Mouse (Mus musculus) spleen, adult 2 months (tissue): ENCODE measurements around the gene Acbd6. TPM values are rescaled to one million over a fixed set of nuclear protein-coding genes. Genes with fewer than 3 reads are reported as not detected.

Experiments used
- DNase-seq, 2 experiments: peaks; one replicate each; pipeline versions ENCODE4 v3.0.0 to v3.0.0-alpha.2; 2012 to 2021; ENCODE audit warnings: low spot score in 2 of 2, low read depth in 1 of 2
- H3K27ac ChIP-seq: fragments of 200-500 bp; 2 replicates; pipeline ENCODE4 v1.5.1; 2012; ENCODE audit warnings: low read length, inconsistent platforms; ENCODE audit not compliant: insufficient read depth
- H3K27me3 ChIP-seq: fragments of 200-500 bp; 2 replicates; pipeline ENCODE4 v1.6.1; 2012; ENCODE audit warnings: mild to moderate bottlenecking, moderate library complexity, low read length, inconsistent platforms; ENCODE audit not compliant: control insufficient read depth, insufficient read depth
- H3K36me3 ChIP-seq: fragments of 200-500 bp; 2 replicates; pipeline ENCODE4 v1.6.1; 2012; ENCODE audit warnings: mild to moderate bottlenecking, low read length, inconsistent platforms; ENCODE audit not compliant: control insufficient read depth, insufficient read depth
- H3K4me1 ChIP-seq: fragments of 200-500 bp; 2 replicates; pipeline ENCODE4 v1.6.1; 2011; ENCODE audit warnings: inconsistent platforms; ENCODE audit not compliant: control insufficient read depth, insufficient read depth, insufficient read length
- H3K4me3 ChIP-seq: fragments of 200-500 bp; 2 replicates; pipeline ENCODE4 v1.5.1; 2011; ENCODE audit warnings: mild to moderate bottlenecking, inconsistent platforms; ENCODE audit not compliant: insufficient read depth, insufficient read length; ENCODE audit errors: extremely low read depth
- CTCF ChIP-seq: fragments of 200-500 bp; IDR thresholded peaks from 2 replicates; pipeline ENCODE4 v1.5.1; 2011; ENCODE audit warnings: mild to moderate bottlenecking, inconsistent platforms; ENCODE audit not compliant: insufficient read depth, insufficient read length, insufficient replicate concordance; ENCODE audit errors: extremely low read depth
- POLR2A ChIP-seq: fragments of 200-500 bp; IDR thresholded peaks from 2 replicates; pipeline ENCODE4 v1.6.1; 2011; ENCODE audit warnings: low read depth, low read length, inconsistent platforms
- WGBS: fragments of 180-500 bp; shearing (Covaris S2); methylation state at CpG from one replicate; pipeline ENCODE4 v1.1.7; 2018; 5-methylcytosine and 5-hydroxymethylcytosine counted together
- polyA plus RNA-seq: library from polyadenylated mRNA; depleted of rRNA; stranded (reverse); fragments of >200 nt; gene quantifications from 2 replicates; pipeline ENCODE4 v1.2.3, GENCODE M21; 2012

The Acbd6 gene
- polyA plus RNA-seq, 1 experiment, result 61.7 TPM

- Histone ChIP-seq H3K36me3 (no peaks in the 10 kb centered on the region), H3K4me1 (no peaks in the 10 kb centered on the region), H3K4me3 (no peak overlapping the region), H3K27me3 (no peaks in the 10 kb centered on the region), H3K27ac (no peak overlapping the region)
- DNase-seq, result no peak
- WGBS, result 75% methylated on average over 5 of the region's 5 CpGs
- TF ChIP-seq CTCF (no peak), POLR2A (no peak)
Measured at GRCm38 (mm10) chr1:155526176-155526575, 31.7 kb upstream of the Acbd6 start.

GRCm38 (mm10) chr1:155527027-155527786 lies 30.7 kb upstream of the Acbd6 start:
- H3K27me3 ChIP-seq, result no peaks in the 10 kb centered on the region
- no peak overlapping the region for H3K4me3 ChIP-seq
- H3K4me1 ChIP-seq, result no peaks in the 10 kb centered on the region
- TF ChIP-seq POLR2A (no peak), CTCF (no peak)
- no peak for DNase-seq
- 86% methylated on average over 12 of the region's 12 CpGs for WGBS
- no peak overlapping the region for H3K27ac ChIP-seq
- no peaks in the 10 kb centered on the region for H3K36me3 ChIP-seq

- Histone ChIP-seq H3K27me3 (no peaks in the 10 kb centered on the region), H3K27ac (no peak overlapping the region), H3K4me1 (no peaks in the 10 kb centered on the region), H3K36me3 (no peaks in the 10 kb centered on the region), H3K4me3 (no peak overlapping the region)
- 84% methylated on average over 8 of the region's 8 CpGs for WGBS
- no peak for DNase-seq
- no peak for TF ChIP-seq POLR2A
- TF ChIP-seq CTCF, result no peak
Measured at GRCm38 (mm10) chr1:155527787-155528158, 30.1 kb upstream of the Acbd6 start.

- Histone ChIP-seq H3K36me3 (no peaks in the 10 kb centered on the region), H3K4me3 (no peak overlapping the region), H3K27ac (no peak overlapping the region), H3K27me3 (no peaks in the 10 kb centered on the region), H3K4me1 (no peaks in the 10 kb centered on the region)
- 74% methylated on average over 11 of the region's 11 CpGs for WGBS
- TF ChIP-seq CTCF (no peak), POLR2A (no peak)
- DNase-seq, result no peak
Measured at GRCm38 (mm10) chr1:155528405-155529119, 29.4 kb upstream of the Acbd6 start.

- H3K4me1 ChIP-seq, result no peaks in the 10 kb centered on the region
- no peak overlapping the region for H3K4me3 ChIP-seq
- no peaks in the 10 kb centered on the region for H3K27me3 ChIP-seq
- DNase-seq, result no peak
- H3K27ac ChIP-seq, result no peak overlapping the region
- no peaks in the 10 kb centered on the region for H3K36me3 ChIP-seq
- TF ChIP-seq CTCF, result no peak
- no peak for TF ChIP-seq POLR2A
- 92% methylated on average over 19 of the region's 19 CpGs for WGBS
Measured at GRCm38 (mm10) chr1:155529120-155529963, 28.6 kb upstream of the Acbd6 start.

- Histone ChIP-seq H3K27ac (no peak overlapping the region), H3K27me3 (no peaks in the 10 kb centered on the region), H3K36me3 (no peaks in the 10 kb centered on the region), H3K4me1 (no peaks in the 10 kb centered on the region), H3K4me3 (peak overlapping the region; percentile 16; the same call in 1 of the 2 replicates)
- WGBS, result 61% methylated on average over 21 of the region's 21 CpGs
- no peak for TF ChIP-seq POLR2A
- TF ChIP-seq CTCF, result no peak
- no peak for DNase-seq
Measured at GRCm38 (mm10) chr1:155530561-155531457, 27.1 kb upstream of the Acbd6 start.
